Mouse (Mus musculus) layer of hippocampus, adult 9-10 months (tissue): ENCODE measurements at regions not wholly inside any gene's neighbourhood (a gene's known extent, or its start where the extent isn't known, plus 50 kb on each side); places are given as distances from the start of the nearest gene placed in this dataset.

ENCODE experiments used
- DNase-seq: peaks from one replicate; pipeline ENCODE4 v3.0.0; 2022; ENCODE audit warnings: low spot score

- no peak for DNase-seq
Measured at GRCm38 (mm10) chr7:136049587-136049930, 333.4 kb upstream of the Mki67 start.

- DNase-seq, result no peak
Measured at GRCm38 (mm10) chr7:136050116-136050515, 334.0 kb upstream of the Mki67 start.

GRCm38 (mm10) chr7:136056876-136057484 is 340.8 kb upstream of the Mki67 start:
- no peak for DNase-seq

- DNase-seq, result no peak
Measured at GRCm38 (mm10) chr7:136058319-136058718, 342.2 kb upstream of the Mki67 start.

- no peak for DNase-seq
Measured at GRCm38 (mm10) chr7:136058751-136059681, 342.9 kb upstream of the Mki67 start.

- DNase-seq, result no peak
Measured at GRCm38 (mm10) chr7:136059896-136060295, 343.7 kb upstream of the Mki67 start.

GRCm38 (mm10) chr7:136060339-136061073 is 344.3 kb upstream of the Mki67 start:
- no peak for DNase-seq

- DNase-seq, result no peak
Measured at GRCm38 (mm10) chr7:136062658-136063057, 346.5 kb upstream of the Mki67 start.

- DNase-seq, result no peak
Measured at GRCm38 (mm10) chr7:136065038-136065678, 349.0 kb upstream of the Mki67 start.

GRCm38 (mm10) chr7:136065679-136066055 is 349.5 kb upstream of the Mki67 start:
- no peak for DNase-seq

- DNase-seq, result no peak
Measured at GRCm38 (mm10) chr7:136070881-136071280, 354.7 kb upstream of the Mki67 start.

- no peak for DNase-seq
Measured at GRCm38 (mm10) chr7:136071331-136071730, 355.2 kb upstream of the Mki67 start.

- DNase-seq, result no peak
Measured at GRCm38 (mm10) chr7:136073265-136073799, 357.2 kb upstream of the Mki67 start.

- no peak for DNase-seq
Measured at GRCm38 (mm10) chr7:136074043-136074442, 357.9 kb upstream of the Mki67 start.

GRCm38 (mm10) chr7:136081534-136082252 is 365.5 kb upstream of the Mki67 start:
- no peak for DNase-seq

GRCm38 (mm10) chr7:136082253-136082867 is 366.2 kb upstream of the Mki67 start:
- no peak for DNase-seq

GRCm38 (mm10) chr7:136083005-136083404 is 366.8 kb upstream of the Mki67 start:
- no peak for DNase-seq

GRCm38 (mm10) chr7:136083571-136084342 is 367.6 kb upstream of the Mki67 start:
- no peak for DNase-seq

GRCm38 (mm10) chr7:136088785-136089184 is 372.6 kb upstream of the Mki67 start:
- no peak for DNase-seq
